Comparison of ENCODE assay signal across 11 mouse cellular contexts in the genomic region with DNA sequence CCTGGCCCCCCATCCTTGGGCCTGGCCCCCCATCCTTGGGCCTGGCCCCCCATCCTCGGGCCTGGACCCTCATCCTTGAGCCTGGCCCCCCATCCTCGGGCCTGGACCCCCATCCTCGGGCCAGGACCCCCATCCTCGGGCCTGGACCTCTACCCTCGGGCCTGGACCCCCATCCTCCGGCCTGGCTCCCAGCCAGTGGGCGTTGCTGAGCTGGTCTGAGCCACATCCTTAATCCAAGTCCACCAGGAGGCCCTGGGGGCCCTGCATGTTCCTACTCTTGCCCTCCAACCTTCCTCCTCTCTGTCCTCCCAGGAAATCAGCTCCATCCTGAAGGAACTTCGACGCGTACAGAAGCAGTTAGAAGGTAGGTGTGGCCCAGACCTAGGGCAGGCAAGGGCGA. TPM values are rescaled to one million over a fixed set of nuclear protein-coding genes. Genes with fewer than 3 reads are reported as not detected.
DNase-seq lines count a peak whose midpoint lies in the region; ATAC-seq and TF ChIP-seq lines count a peak whose summit lies in the region.
"Had no signal": no experiment of that assay in that cellular context is flagged by ENCODE, and none has a peak within 500 bp of the region (broad histone marks: within the 10 kb centered on the region; RNA-seq: fewer than 3 reads in every experiment).

No protein-coding gene starts in this region.

- 86% methylated on average over 11 of the region's 11 CpGs for WGBS in hindbrain, embryonic 10.5 days
- WGBS in hindbrain, embryonic 14.5 days = 87% methylated on average over 10 of the region's 11 CpGs
- 88% methylated on average over 11 of the region's 11 CpGs for WGBS in stomach, embryonic 16.5 days
- 81% methylated on average over 11 of the region's 11 CpGs for WGBS in stomach, postnatal 0 days

- no peak for TF ChIP-seq CTCF in stomach, postnatal 0 days (IDR thresholded peaks at IDR 0.05; ENCODE audit: low read depth)

- H3K9ac ChIP-seq in hindbrain, embryonic 14.5 days = no peak overlapping the region
- peak overlapping the region; percentile 47 for H3K9ac ChIP-seq in stomach, embryonic 16.5 days (ENCODE audit: low read length)
- no peak overlapping the region for H3K9ac ChIP-seq in stomach, postnatal 0 days (ENCODE audit: low read length)
- H3K9ac ChIP-seq: stomach, embryonic 15.5 days had no signal

- H3K27me3 ChIP-seq in hindbrain, embryonic 10.5 days (ENCODE audit: insufficient read depth, poor library complexity, severe bottlenecking) = no peaks in the 10 kb centered on the region
- H3K27me3 ChIP-seq in hindbrain, embryonic 14.5 days (ENCODE audit: control insufficient read depth, insufficient read depth, low read length) = no peaks in the 10 kb centered on the region
- no peaks in the 10 kb centered on the region for H3K27me3 ChIP-seq in stomach, embryonic 16.5 days (ENCODE audit: control insufficient read depth, insufficient read depth, low read length)
- no peaks in the 10 kb centered on the region for H3K27me3 ChIP-seq in stomach, postnatal 0 days (ENCODE audit: control insufficient read depth, insufficient read depth, low read length)
- H3K27me3 ChIP-seq: stomach, embryonic 15.5 days had no signal

- H3K27ac ChIP-seq in hindbrain, embryonic 10.5 days = 0 out of 2 replicates have a peak overlapping the region, but pooled peaks have one; percentile 19
- no peak overlapping the region for H3K27ac ChIP-seq in hindbrain, embryonic 14.5 days
- H3K27ac ChIP-seq in stomach, embryonic 16.5 days (ENCODE audit: low read length) = no peak overlapping the region
- H3K27ac ChIP-seq in stomach, postnatal 0 days (replicated peaks) = no peak overlapping the region
- H3K27ac ChIP-seq: stomach, embryonic 15.5 days had no signal

- no peaks in the 10 kb centered on the region for H3K9me3 ChIP-seq in hindbrain, embryonic 10.5 days
- H3K9me3 ChIP-seq in hindbrain, embryonic 14.5 days (ENCODE audit: control insufficient read depth, low read length) = no peaks in the 10 kb centered on the region
- no peaks in the 10 kb centered on the region for H3K9me3 ChIP-seq in stomach, embryonic 16.5 days (replicated peaks; ENCODE audit: control insufficient read depth, low read length)
- no peaks in the 10 kb centered on the region for H3K9me3 ChIP-seq in stomach, postnatal 0 days (ENCODE audit: control insufficient read depth, low read length)
- H3K9me3 ChIP-seq: stomach, embryonic 15.5 days had no signal

- no peak for TF ChIP-seq EP300 in stomach, postnatal 0 days (optimal IDR thresholded peaks at IDR 0.05)

- peaks cover 41% of the 10 kb centered on the region for H3K4me1 ChIP-seq in hindbrain, embryonic 10.5 days (replicated peaks)
- peaks cover 10% of the 10 kb centered on the region; the same call in 1 of the 2 replicates for H3K4me1 ChIP-seq in hindbrain, embryonic 14.5 days (replicated peaks; ENCODE audit: control insufficient read depth, insufficient read depth, low read length)
- H3K4me1 ChIP-seq in stomach, embryonic 16.5 days (ENCODE audit: control insufficient read depth, insufficient read depth, low read length) = peaks cover 22% of the 10 kb centered on the region
- no peaks in the 10 kb centered on the region; the same call in 1 of the 2 replicates for H3K4me1 ChIP-seq in stomach, postnatal 0 days (replicated peaks; ENCODE audit: control insufficient read depth, insufficient read depth)

- DNase-seq in cerebellum, adult 9-10 months = peak; percentile 10
- no peak for DNase-seq in cerebellum, postnatal 36 days
- no peak for DNase-seq in hindbrain, embryonic 10.5 days (ENCODE audit: low spot score)
- no peak for DNase-seq in hindbrain, embryonic 14.5 days (ENCODE audit: low spot score)
- DNase-seq in stomach, postnatal 0 days (ENCODE audit: low spot score) = no peak
- no peak for DNase-seq in adipocyte (ENCODE audit: low spot score)
- DNase-seq in layer of hippocampus, adult 11-12 months (ENCODE audit: low spot score) = no peak
- DNase-seq: adrenal gland, postnatal 14 days; B cell, adult 2 months had no signal

- H3K36me3 ChIP-seq in hindbrain, embryonic 10.5 days = peaks cover 36% of the 10 kb centered on the region
- H3K36me3 ChIP-seq in hindbrain, embryonic 14.5 days (replicated peaks; ENCODE audit: control insufficient read depth, insufficient read depth) = peaks cover 52% of the 10 kb centered on the region
- 0 out of 2 replicates have a peak, but pooled peaks cover 2% of the 10 kb centered on the region for H3K36me3 ChIP-seq in stomach, embryonic 16.5 days (ENCODE audit: control insufficient read depth, insufficient read depth, low read length)
- H3K36me3 ChIP-seq in stomach, postnatal 0 days (ENCODE audit: control insufficient read depth, insufficient read depth, low read length) = peaks cover 10% of the 10 kb centered on the region; the same call in 1 of the 2 replicates

- H3K4me2 ChIP-seq in hindbrain, embryonic 14.5 days (replicated peaks) = no peak overlapping the region
- H3K4me2 ChIP-seq in stomach, embryonic 16.5 days (ENCODE audit: low read depth, low read length) = no peak overlapping the region
- H3K4me2 ChIP-seq in stomach, postnatal 0 days (replicated peaks; ENCODE audit: low read depth) = no peak overlapping the region
- H3K4me2 ChIP-seq: stomach, embryonic 15.5 days had no signal

- ATAC-seq in hindbrain, embryonic 14.5 days (ENCODE audit: low FRiP score) = no peak
- no peak for ATAC-seq in stomach, embryonic 16.5 days (ENCODE audit: insufficient read depth, low FRiP score)
- no peak for ATAC-seq in stomach, postnatal 0 days (ENCODE audit: low FRiP score, low TSS enrichment)

- no peak overlapping the region for H3K4me3 ChIP-seq in hindbrain, embryonic 10.5 days
- H3K4me3 ChIP-seq in hindbrain, embryonic 14.5 days (replicated peaks; ENCODE audit: low read length) = no peak overlapping the region
- H3K4me3 ChIP-seq in stomach, embryonic 16.5 days (replicated peaks; ENCODE audit: low read length) = no peak overlapping the region
- no peak overlapping the region for H3K4me3 ChIP-seq in stomach, postnatal 0 days (ENCODE audit: low read depth, low read length)
- H3K4me3 ChIP-seq: stomach, embryonic 15.5 days had no signal

RNA-seq across cellular contexts. Expression of gene Pld4, which starts 16.2 kb away (rescaled TPM):
- 5.2 and 5.7 TPM in 2 replicates for polyA plus RNA-seq in hindbrain, embryonic 10.5 days (2016; fragmentation: Nextera tagmentation; extraction: Ambion mirVana)
- 7.1 and 7.9 TPM in 2 replicates for polyA plus RNA-seq in hindbrain, embryonic 14.5 days (2014; fragmentation: Nextera tagmentation; extraction: Ambion mirVana)
- 13.7 and 17.1 TPM in 2 replicates for polyA plus RNA-seq in stomach, embryonic 16.5 days (2015; fragmentation: Nextera tagmentation; extraction: Ambion mirVana)
- 9.6 and 9.8 TPM in 2 replicates for polyA plus RNA-seq in stomach, postnatal 0 days (2015; fragmentation: Nextera tagmentation; extraction: Ambion mirVana)

RNA-seq across cellular contexts. Expression of gene Cep170b, which starts 24.0 kb away (rescaled TPM):
- polyA plus RNA-seq in hindbrain, embryonic 10.5 days (2016; fragmentation: Nextera tagmentation; extraction: Ambion mirVana) = 6.7 and 8.7 TPM in 2 replicates
- 39.5 and 41.9 TPM in 2 replicates for polyA plus RNA-seq in hindbrain, embryonic 14.5 days (2014; fragmentation: Nextera tagmentation; extraction: Ambion mirVana)
- polyA plus RNA-seq in stomach, embryonic 16.5 days (2015; fragmentation: Nextera tagmentation; extraction: Ambion mirVana) = 19.8 and 21.9 TPM in 2 replicates
- 20.7 and 21.2 TPM in 2 replicates for polyA plus RNA-seq in stomach, postnatal 0 days (2015; fragmentation: Nextera tagmentation; extraction: Ambion mirVana)

RNA-seq across cellular contexts. Expression of gene Ahnak2, which starts 58.2 kb away (rescaled TPM):
- polyA plus RNA-seq in hindbrain, embryonic 10.5 days (2016; fragmentation: Nextera tagmentation; extraction: Ambion mirVana) = 0.16 and 0.37 TPM in 2 replicates
- polyA plus RNA-seq in hindbrain, embryonic 14.5 days (2014; fragmentation: Nextera tagmentation; extraction: Ambion mirVana) = 1.9 and 2.5 TPM in 2 replicates
- polyA plus RNA-seq in stomach, embryonic 16.5 days (2015; fragmentation: Nextera tagmentation; extraction: Ambion mirVana) = 4.9 and 5.4 TPM in 2 replicates
- polyA plus RNA-seq in stomach, postnatal 0 days (2015; fragmentation: Nextera tagmentation; extraction: Ambion mirVana) = 5.4 and 6.3 TPM in 2 replicates
